Mouse (Mus musculus) layer of hippocampus, adult 9-11 months (tissue): Measurements from ENCODE around the gene Slc44a5.
"Not testable (repeated sequence)": the region's sequence is repeated elsewhere in the genome, so short reads cannot be mapped to it uniquely, and the experiment has no call there.

ENCODE experiments used
- DNase-seq: peaks from one replicate; pipeline ENCODE4 v3.0.0; 2022

Slc44a5 gene

GRCm38 (mm10) chr3:153969451-153969850, 3.8 kb upstream of the Slc44a5 start:
- DNase-seq: no peak

GRCm38 (mm10) chr3:153973949-153974760, 919 bp downstream of the Slc44a5 start:
- DNase-seq: no peak

- DNase-seq: no peak
Observed at GRCm38 (mm10) chr3:153975060-153975459, 1.8 kb downstream of the Slc44a5 start.

GRCm38 (mm10) chr3:153975791-153976190, 2.6 kb downstream of the Slc44a5 start:
- DNase-seq: no peak

- no peak for DNase-seq
Observed at GRCm38 (mm10) chr3:153980611-153981010, 7.4 kb downstream of the Slc44a5 start.

- no peak for DNase-seq
Observed at GRCm38 (mm10) chr3:153984428-153985340, 11.4 kb downstream of the Slc44a5 start.

- DNase-seq: no peak
Observed at GRCm38 (mm10) chr3:153999797-154000528, 26.7 kb downstream of the Slc44a5 start.

GRCm38 (mm10) chr3:154001348-154001747, 28.1 kb downstream of the Slc44a5 start:
- DNase-seq: no peak

- DNase-seq: no peak
Observed at GRCm38 (mm10) chr3:154046876-154047275, 73.6 kb downstream of the Slc44a5 start.

- no peak for DNase-seq
Observed at GRCm38 (mm10) chr3:154053331-154053730, 80.1 kb downstream of the Slc44a5 start.

- DNase-seq: no peak
Observed at GRCm38 (mm10) chr3:154057464-154057863, 84.2 kb downstream of the Slc44a5 start.

GRCm38 (mm10) chr3:154058200-154058599, 85.0 kb downstream of the Slc44a5 start:
- no peak for DNase-seq

- not testable (repeated sequence) for DNase-seq
Observed at GRCm38 (mm10) chr3:154071989-154072388, 98.8 kb downstream of the Slc44a5 start.

GRCm38 (mm10) chr3:154075749-154076148, 102.5 kb downstream of the Slc44a5 start:
- no peak for DNase-seq

- DNase-seq: no peak
Observed at GRCm38 (mm10) chr3:154081687-154082086, 108.5 kb downstream of the Slc44a5 start.

- no peak for DNase-seq
Observed at GRCm38 (mm10) chr3:154082241-154082640, 109.0 kb downstream of the Slc44a5 start.

- DNase-seq: no peak
Observed at GRCm38 (mm10) chr3:154082961-154083360, 109.7 kb downstream of the Slc44a5 start.

- no peak for DNase-seq
Observed at GRCm38 (mm10) chr3:154089996-154090395, 116.8 kb downstream of the Slc44a5 start.

- no peak for DNase-seq
Observed at GRCm38 (mm10) chr3:154091468-154092338, 118.5 kb downstream of the Slc44a5 start.

GRCm38 (mm10) chr3:154092466-154092865, 119.2 kb downstream of the Slc44a5 start:
- DNase-seq: no peak

GRCm38 (mm10) chr3:154093745-154094322, 120.6 kb downstream of the Slc44a5 start:
- DNase-seq: no peak

GRCm38 (mm10) chr3:154101671-154102070, 128.4 kb downstream of the Slc44a5 start:
- no peak for DNase-seq
